Mouse (Mus musculus): Measurements from ENCODE around the gene Gm13695. TPM values are rescaled to one million over a fixed set of nuclear protein-coding genes. Genes with fewer than 3 reads are reported as not detected.
"Not testable (repeated sequence)": the region's sequence is repeated elsewhere in the genome, so short reads cannot be mapped to it uniquely, and the experiment has no call there.

Gm13695 gene
- polyA plus RNA-seq, 1 experiment from 2014 or later, result not detected

GRCm38 (mm10) chr2:83984443-83984842 lies 17.3 kb downstream of the Gm13695 start, which contains the start of gene Gm13697:
Gm13697 (plus strand) TSS chr2:83984743.
- H3K36me3 ChIP-seq (replicated peaks; ENCODE audit: control insufficient read depth, insufficient read depth); H3K4me1 ChIP-seq (replicated peaks; ENCODE audit: control insufficient read depth, insufficient read depth, low read length); H3K27ac ChIP-seq; ATAC-seq (ENCODE audit: low FRiP score); DNase-seq (ENCODE audit: low spot score); H3K4me2 ChIP-seq (replicated peaks); H3K4me3 ChIP-seq (replicated peaks; ENCODE audit: low read length); H3K27me3 ChIP-seq (ENCODE audit: control insufficient read depth, insufficient read depth, low read length); H3K9me3 ChIP-seq (ENCODE audit: control insufficient read depth, low read length); H3K9ac ChIP-seq: not testable (repeated sequence)
- WGBS, result no CpG with 5 or more reads among the region's 6 CpGs

DNA sequence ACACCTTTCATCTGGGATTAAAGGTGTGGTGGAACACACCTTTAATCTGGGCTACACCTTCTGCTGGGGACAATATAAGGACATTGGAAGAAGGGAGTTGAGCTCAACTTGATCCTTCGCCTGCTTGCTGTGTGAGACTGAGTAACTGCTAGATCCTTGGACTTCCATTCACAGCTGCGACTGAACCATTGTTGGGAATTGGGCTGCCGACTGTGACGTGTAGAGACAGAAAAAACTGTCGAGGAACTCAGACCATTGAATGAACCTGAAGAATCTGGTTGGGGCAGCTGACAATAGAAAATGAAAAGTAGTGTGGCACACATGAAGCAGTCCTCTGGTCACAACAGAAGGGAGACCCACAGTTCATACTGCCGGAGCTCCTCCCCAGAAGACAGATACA lies 23.1 kb downstream of the Gm13695 start, which contains the start of gene Gm13691:
Gene Gm13691 (plus strand): TSS at position 301 of the 400 bp plus-strand sequence.
- not testable (repeated sequence) for H3K4me2 ChIP-seq (replicated peaks); H3K9ac ChIP-seq; H3K4me1 ChIP-seq (replicated peaks; ENCODE audit: control insufficient read depth, insufficient read depth, low read length); ATAC-seq (ENCODE audit: low FRiP score); H3K9me3 ChIP-seq (ENCODE audit: control insufficient read depth, low read length); H3K27ac ChIP-seq; H3K36me3 ChIP-seq (replicated peaks; ENCODE audit: control insufficient read depth, insufficient read depth); H3K4me3 ChIP-seq (replicated peaks; ENCODE audit: low read length); DNase-seq (ENCODE audit: low spot score); H3K27me3 ChIP-seq (ENCODE audit: control insufficient read depth, insufficient read depth, low read length)
- no CpG with 5 or more reads among the region's 6 CpGs for WGBS

DNA sequence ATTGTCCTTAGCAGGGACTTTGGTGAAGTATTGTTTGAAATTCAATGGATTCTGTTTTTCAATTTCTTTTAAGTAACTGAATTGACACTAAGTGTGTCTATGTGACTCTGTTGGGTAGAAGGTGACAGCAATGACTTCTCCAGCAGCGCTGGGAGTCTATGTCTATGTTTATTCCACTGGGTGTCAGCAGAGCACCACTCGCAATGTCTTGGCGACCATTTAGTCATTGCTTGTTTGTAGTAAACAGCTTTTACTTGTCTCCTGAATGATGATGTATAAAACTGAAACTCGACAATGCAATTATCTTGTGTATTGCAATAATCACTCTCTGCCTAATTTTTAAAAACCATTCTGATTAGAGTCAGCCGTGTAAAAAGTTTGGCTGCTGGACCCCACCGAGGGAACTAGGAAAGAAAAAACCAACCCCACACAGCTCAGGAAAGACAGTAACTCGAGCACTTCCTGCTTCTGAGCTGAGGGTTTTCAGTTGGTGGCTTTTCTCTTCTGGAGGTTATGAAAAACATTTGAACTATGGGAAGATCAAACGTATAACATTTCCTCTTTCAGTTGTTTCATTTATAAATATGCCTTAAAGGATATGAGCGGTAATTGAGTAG lies 26.6 kb downstream of the Gm13695 start:
- not testable (repeated sequence) for H3K36me3 ChIP-seq (replicated peaks; ENCODE audit: control insufficient read depth, insufficient read depth); H3K27me3 ChIP-seq (ENCODE audit: control insufficient read depth, insufficient read depth, low read length); H3K4me3 ChIP-seq (replicated peaks; ENCODE audit: low read length); ATAC-seq (ENCODE audit: low FRiP score); H3K9me3 ChIP-seq (ENCODE audit: control insufficient read depth, low read length); H3K27ac ChIP-seq; H3K4me1 ChIP-seq (replicated peaks; ENCODE audit: control insufficient read depth, insufficient read depth, low read length); H3K4me2 ChIP-seq (replicated peaks); H3K9ac ChIP-seq
- DNase-seq (ENCODE audit: low spot score), result peak; percentile 22
- 65% methylated on average over 7 of the region's 9 CpGs for WGBS

DNA sequence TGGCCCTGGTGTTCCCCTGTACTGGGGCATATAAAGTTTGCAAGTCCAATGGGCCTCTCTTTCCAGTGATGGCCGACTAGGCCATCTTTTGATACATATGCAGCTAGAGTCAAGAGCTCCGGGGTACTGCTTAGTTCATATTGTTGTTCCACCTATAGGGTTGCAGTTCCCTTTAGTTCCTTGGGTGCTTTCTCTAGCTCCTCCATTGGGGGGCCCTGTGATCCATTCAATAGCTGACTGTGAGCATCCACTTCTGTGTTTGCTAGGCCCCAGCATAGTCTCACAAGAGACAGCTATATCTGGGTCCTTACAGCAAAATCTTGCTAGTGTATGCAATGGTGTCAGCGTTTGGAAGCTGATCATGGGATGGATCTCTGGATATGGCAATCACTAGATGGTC lies 27.4 kb downstream of the Gm13695 start:
- not testable (repeated sequence) for H3K4me2 ChIP-seq (replicated peaks); H3K4me1 ChIP-seq (replicated peaks; ENCODE audit: control insufficient read depth, insufficient read depth, low read length); H3K27me3 ChIP-seq (ENCODE audit: control insufficient read depth, insufficient read depth, low read length); H3K9ac ChIP-seq; H3K36me3 ChIP-seq (replicated peaks; ENCODE audit: control insufficient read depth, insufficient read depth); H3K27ac ChIP-seq; DNase-seq (ENCODE audit: low spot score); ATAC-seq (ENCODE audit: low FRiP score); H3K4me3 ChIP-seq (replicated peaks; ENCODE audit: low read length); H3K9me3 ChIP-seq (ENCODE audit: control insufficient read depth, low read length)
- WGBS, result no CpG with 5 or more reads among the region's 3 CpGs

DNA sequence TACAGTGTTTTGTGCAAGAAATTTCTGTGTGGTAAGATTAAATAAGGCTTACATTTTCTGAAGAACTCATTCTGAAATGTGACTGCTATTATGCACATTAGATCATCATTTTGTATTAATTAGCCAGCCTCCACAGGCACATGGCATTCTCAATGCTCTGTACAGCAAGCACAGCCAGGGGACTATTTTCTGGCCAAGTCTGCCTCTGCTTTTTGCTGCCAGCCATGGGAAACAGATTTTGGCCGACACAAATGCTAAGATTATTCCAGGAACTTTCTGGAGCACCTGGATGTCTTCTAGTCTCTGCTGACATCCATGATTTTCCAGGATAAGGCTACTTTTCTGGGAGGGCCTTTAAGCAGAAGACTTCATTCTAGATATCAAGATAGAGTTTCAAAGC lies 41.8 kb downstream of the Gm13695 start:
- no peak for ATAC-seq (ENCODE audit: low FRiP score)
- H3K27ac ChIP-seq, result no peak overlapping the region
- H3K4me1 ChIP-seq (replicated peaks; ENCODE audit: control insufficient read depth, insufficient read depth, low read length), result no peaks in the 10 kb centered on the region
- no peaks in the 10 kb centered on the region for H3K27me3 ChIP-seq (ENCODE audit: control insufficient read depth, insufficient read depth, low read length)
- H3K4me2 ChIP-seq (replicated peaks), result no peak overlapping the region
- DNase-seq (ENCODE audit: low spot score), result peak; percentile 24
- no peaks in the 10 kb centered on the region for H3K36me3 ChIP-seq (replicated peaks; ENCODE audit: control insufficient read depth, insufficient read depth)
- H3K9ac ChIP-seq, result no peak overlapping the region
- H3K9me3 ChIP-seq (ENCODE audit: control insufficient read depth, low read length), result no peaks in the 10 kb centered on the region
- 65% methylated on average over 1 of the region's 1 CpGs for WGBS
- H3K4me3 ChIP-seq (replicated peaks; ENCODE audit: low read length), result no peak overlapping the region

GRCm38 (mm10) chr2:84009818-84010217 lies 42.7 kb downstream of the Gm13695 start:
- H3K36me3 ChIP-seq (replicated peaks; ENCODE audit: control insufficient read depth, insufficient read depth), result no peaks in the 10 kb centered on the region
- H3K27me3 ChIP-seq (ENCODE audit: control insufficient read depth, insufficient read depth, low read length), result no peaks in the 10 kb centered on the region
- WGBS, result 79% methylated on average over 3 of the region's 3 CpGs
- H3K27ac ChIP-seq, result no peak overlapping the region
- no peak overlapping the region for H3K4me3 ChIP-seq (replicated peaks; ENCODE audit: low read length)
- no peak overlapping the region for H3K4me2 ChIP-seq (replicated peaks)
- no peaks in the 10 kb centered on the region for H3K9me3 ChIP-seq (ENCODE audit: control insufficient read depth, low read length)
- DNase-seq (ENCODE audit: low spot score) (no peak), ATAC-seq (ENCODE audit: low FRiP score) (no peak)
- H3K4me1 ChIP-seq (replicated peaks; ENCODE audit: control insufficient read depth, insufficient read depth, low read length), result no peaks in the 10 kb centered on the region
- no peak overlapping the region for H3K9ac ChIP-seq

GRCm38 (mm10) chr2:84014572-84014971 lies 47.5 kb downstream of the Gm13695 start:
- Histone ChIP-seq H3K27me3 (ENCODE audit: control insufficient read depth, insufficient read depth, low read length) (no peaks in the 10 kb centered on the region), H3K4me3 (replicated peaks; ENCODE audit: low read length) (no peak overlapping the region), H3K9me3 (ENCODE audit: control insufficient read depth, low read length) (no peaks in the 10 kb centered on the region), H3K9ac (no peak overlapping the region), H3K36me3 (replicated peaks; ENCODE audit: control insufficient read depth, insufficient read depth) (no peaks in the 10 kb centered on the region), H3K27ac (no peak overlapping the region), H3K4me1 (replicated peaks; ENCODE audit: control insufficient read depth, insufficient read depth, low read length) (no peaks in the 10 kb centered on the region), H3K4me2 (replicated peaks) (no peak overlapping the region)
- WGBS, result 81% methylated on average over 6 of the region's 6 CpGs
- peak; percentile 23 for DNase-seq (ENCODE audit: low spot score)
- no peak for ATAC-seq (ENCODE audit: low FRiP score)

DNA sequence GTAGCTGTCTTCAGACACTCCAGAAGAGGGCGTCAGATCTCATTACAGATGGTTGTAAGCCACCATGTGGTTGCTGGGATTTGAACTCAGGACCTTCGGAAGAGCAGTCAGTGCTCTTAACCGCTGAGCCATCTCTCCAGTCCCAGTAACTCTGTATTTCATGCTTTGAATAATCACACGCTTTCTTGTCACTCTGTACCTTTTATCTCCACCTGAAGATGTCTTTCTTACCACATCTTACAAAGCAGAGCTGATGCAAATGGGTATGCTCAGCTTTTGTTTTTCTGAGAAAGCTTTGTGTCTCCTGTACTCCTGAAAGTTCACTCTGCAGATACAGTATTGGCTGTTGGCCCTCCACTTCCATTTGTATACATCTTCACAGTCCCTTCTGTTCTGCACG lies 49.2 kb downstream of the Gm13695 start:
- not testable (repeated sequence) for H3K9ac ChIP-seq; H3K4me2 ChIP-seq (replicated peaks); H3K4me1 ChIP-seq (replicated peaks; ENCODE audit: control insufficient read depth, insufficient read depth, low read length); ATAC-seq (ENCODE audit: low FRiP score); H3K36me3 ChIP-seq (replicated peaks; ENCODE audit: control insufficient read depth, insufficient read depth); H3K4me3 ChIP-seq (replicated peaks; ENCODE audit: low read length); H3K27ac ChIP-seq; H3K27me3 ChIP-seq (ENCODE audit: control insufficient read depth, insufficient read depth, low read length); H3K9me3 ChIP-seq (ENCODE audit: control insufficient read depth, low read length)
- DNase-seq (ENCODE audit: low spot score), result peak; percentile 20
- WGBS, result 69% methylated on average over 5 of the region's 5 CpGs

GRCm38 (mm10) chr2:84018330-84018729 lies 51.2 kb downstream of the Gm13695 start:
- WGBS, result 77% methylated on average over 3 of the region's 3 CpGs
- Histone ChIP-seq H3K9ac (no peak overlapping the region), H3K4me2 (replicated peaks) (no peak overlapping the region), H3K27ac (no peak overlapping the region), H3K4me1 (replicated peaks; ENCODE audit: control insufficient read depth, insufficient read depth, low read length) (no peaks in the 10 kb centered on the region), H3K36me3 (replicated peaks; ENCODE audit: control insufficient read depth, insufficient read depth) (no peaks in the 10 kb centered on the region), H3K9me3 (ENCODE audit: control insufficient read depth, low read length) (no peaks in the 10 kb centered on the region), H3K27me3 (ENCODE audit: control insufficient read depth, insufficient read depth, low read length) (no peaks in the 10 kb centered on the region), H3K4me3 (replicated peaks; ENCODE audit: low read length) (no peak overlapping the region)
- ATAC-seq (ENCODE audit: low FRiP score) (no peak), DNase-seq (ENCODE audit: low spot score) (peak; percentile 22)

Measured in hindbrain, embryonic 14.5 days (tissue).